Mouse (Mus musculus) bone marrow, adult 2 months (tissue): ENCODE data around the gene Phospho2. TPM values are rescaled to one million over a fixed set of nuclear protein-coding genes. Genes with fewer than 3 reads are reported as not detected.
A peak's percentile ranks its signal among the peaks of the same experiment; 100 is the strongest.
"Not testable (repeated sequence)": the region's sequence is repeated elsewhere in the genome, so short reads cannot be mapped to it uniquely, and the experiment has no call there.

Source experiments
- H3K27ac ChIP-seq: fragments of 200-500 bp; 2 replicates; pipeline ENCODE4 v1.5.1; 2012; ENCODE audit warnings: low read depth, mild to moderate bottlenecking, control low read depth, inconsistent platforms, low read length; ENCODE audit not compliant: control insufficient read depth, poor library complexity, insufficient read depth
- H3K4me1 ChIP-seq: fragments of 200-500 bp; 2 replicates; pipeline ENCODE4 v1.6.1; 2011; ENCODE audit warnings: low read length; ENCODE audit not compliant: control insufficient read depth, insufficient read depth
- H3K4me3 ChIP-seq: fragments of 200-500 bp; replicated peaks from 2 replicates; pipeline ENCODE3; 2011; ENCODE audit warnings: mild to moderate bottlenecking, low read depth, low read length, control low read depth; ENCODE audit not compliant: control insufficient read depth
- CTCF ChIP-seq: fragments of 200-500 bp; IDR thresholded peaks from 2 replicates; pipeline ENCODE4 v1.5.1; 2011; ENCODE audit warnings: low read length, control low read depth; ENCODE audit not compliant: control insufficient read depth, insufficient read depth
- POLR2A ChIP-seq: fragments of 200-500 bp; IDR thresholded peaks from 2 replicates; pipeline ENCODE4 v1.6.1; 2011; ENCODE audit warnings: low read depth, mild to moderate bottlenecking, control low read depth, low read length, borderline replicate concordance; ENCODE audit not compliant: control insufficient read depth
- WGBS: fragments of 180-500 bp; shearing (Covaris S2); methylation state at CpG from one replicate; pipeline ENCODE4 v1.1.7; 2018; 5-methylcytosine and 5-hydroxymethylcytosine counted together
- polyA plus RNA-seq: library from polyadenylated mRNA; stranded (reverse); fragments of >200 nt; gene quantifications from 2 replicates; pipeline ENCODE4 v1.2.4, GENCODE M21; 2011; ENCODE audit warnings: low replicate concordance; ENCODE audit not compliant: missing spikeins, insufficient read depth, insufficient read length

Gene Phospho2
- polyA plus RNA-seq, 1 experiment, result 13.8 TPM

GRCm38 (mm10) chr2:69788974-69789373 is 449 bp upstream of the Phospho2 start:
- TF ChIP-seq CTCF, result no peak
- TF ChIP-seq POLR2A, result no peak
- Histone ChIP-seq H3K27ac (peak overlapping the region; percentile 46; the same call in 1 of the 2 replicates), H3K4me1 (no peaks in the 10 kb centered on the region), H3K4me3 (peak overlapping the region; percentile 92)
- 28% methylated on average over 9 of the region's 9 CpGs for WGBS

DNA sequence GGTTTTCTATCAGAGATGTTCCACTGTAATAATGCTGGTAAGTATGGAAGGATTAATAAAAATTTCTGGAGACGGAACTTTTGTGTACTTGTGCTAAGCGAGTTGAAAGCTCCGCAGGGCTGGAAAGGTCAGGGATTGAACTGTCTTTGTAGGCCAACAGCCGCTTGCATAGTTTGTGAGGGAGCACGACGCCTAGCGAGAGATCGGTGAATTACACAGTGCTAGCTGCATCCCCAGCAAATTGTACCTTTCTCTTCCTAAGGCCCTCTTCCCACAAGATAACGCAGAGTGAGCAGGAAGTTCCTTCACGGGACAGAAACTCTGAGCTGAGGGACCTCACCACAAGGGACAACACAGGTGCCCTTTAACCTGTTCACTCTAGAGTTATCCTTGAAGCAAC is 862 bp downstream of the Phospho2 start:
- no peak overlapping the region for H3K27ac ChIP-seq
- no peaks in the 10 kb centered on the region for H3K4me1 ChIP-seq
- 1% methylated on average over 10 of the region's 10 CpGs for WGBS
- H3K4me3 ChIP-seq, result peak overlapping the region; percentile 45
- TF ChIP-seq CTCF, result peak; percentile 93
- TF ChIP-seq POLR2A, result no peak

- no peaks in the 10 kb centered on the region for H3K4me1 ChIP-seq
- TF ChIP-seq CTCF (no peak), POLR2A (no peak)
- H3K4me3 ChIP-seq, result no peak overlapping the region
- H3K27ac ChIP-seq, result no peak overlapping the region
- 50% methylated on average over 4 of the region's 4 CpGs for WGBS
Observed at GRCm38 (mm10) chr2:69790722-69791121, 1.3 kb downstream of the Phospho2 start.

DNA sequence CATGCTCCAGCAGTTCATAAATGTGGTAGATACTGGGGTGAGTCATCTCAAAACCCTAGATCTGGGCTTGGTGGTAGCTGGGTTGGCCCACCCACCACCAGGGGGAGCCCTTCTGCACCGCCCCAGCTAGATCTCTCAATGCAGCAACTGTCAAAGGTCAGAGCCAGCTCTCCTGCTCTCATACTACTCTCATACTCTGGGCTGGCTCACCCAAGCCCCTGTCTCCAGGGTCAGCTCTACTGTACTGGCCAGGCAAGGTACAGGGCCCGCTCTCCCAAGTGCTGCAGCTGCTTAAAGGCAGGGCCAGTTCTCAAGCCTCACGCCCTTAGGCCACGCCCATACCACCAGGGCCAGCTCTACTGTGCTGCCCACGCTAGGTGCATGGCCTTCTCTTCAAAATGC is 13.5 kb downstream of the Phospho2 start:
- no peak overlapping the region for H3K27ac ChIP-seq

GRCm38 (mm10) chr2:69803756-69804155 is 14.3 kb downstream of the Phospho2 start:
- Histone ChIP-seq H3K4me1 (no peaks in the 10 kb centered on the region), H3K4me3 (no peak overlapping the region), H3K27ac (no peak overlapping the region)
- no peak for TF ChIP-seq CTCF
- TF ChIP-seq POLR2A, result no peak
- 71% methylated on average over 8 of the region's 8 CpGs for WGBS

More for the DNA sequence above, 13.5 kb downstream of the Phospho2 start:
- Histone ChIP-seq H3K4me3 (peak overlapping the region; percentile 29), H3K4me1 (no peaks in the 10 kb centered on the region)
- TF ChIP-seq POLR2A, result peak; percentile 16; the same call in 1 of the 2 replicates
- TF ChIP-seq CTCF, result peak; percentile 93
- 48% methylated on average over 5 of the region's 5 CpGs for WGBS

DNA sequence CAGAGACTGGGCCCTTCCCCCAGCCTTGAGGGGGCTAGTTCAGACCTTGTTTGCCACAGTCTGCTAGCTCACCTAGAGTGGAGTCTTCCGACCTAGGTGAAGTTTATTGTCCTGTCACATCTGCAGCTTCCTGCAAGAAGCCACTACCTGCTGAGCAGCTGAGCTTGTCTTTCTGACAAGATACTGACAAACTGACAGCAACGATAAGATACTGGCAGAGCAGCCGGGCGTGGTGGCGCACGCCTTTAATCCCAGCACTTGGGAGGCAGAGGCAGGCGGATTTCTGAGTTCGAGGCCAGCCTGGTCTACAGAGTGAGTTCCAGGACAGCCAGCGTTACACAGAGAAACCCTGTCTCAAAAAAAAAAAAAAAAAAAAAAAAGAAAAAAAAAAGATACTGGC is 15.2 kb downstream of the Phospho2 start:
- H3K4me1 ChIP-seq, H3K27ac ChIP-seq, H3K4me3 ChIP-seq: not testable (repeated sequence)
- 75% methylated on average over 9 of the region's 9 CpGs for WGBS

- WGBS, result 84% methylated on average over 15 of the region's 15 CpGs
- no peak overlapping the region for H3K4me3 ChIP-seq
- no peak for TF ChIP-seq POLR2A
- TF ChIP-seq CTCF, result no peak
- no peak overlapping the region for H3K27ac ChIP-seq
- H3K4me1 ChIP-seq, result no peaks in the 10 kb centered on the region
Observed at GRCm38 (mm10) chr2:69810169-69810568, 20.7 kb downstream of the Phospho2 start.

DNA sequence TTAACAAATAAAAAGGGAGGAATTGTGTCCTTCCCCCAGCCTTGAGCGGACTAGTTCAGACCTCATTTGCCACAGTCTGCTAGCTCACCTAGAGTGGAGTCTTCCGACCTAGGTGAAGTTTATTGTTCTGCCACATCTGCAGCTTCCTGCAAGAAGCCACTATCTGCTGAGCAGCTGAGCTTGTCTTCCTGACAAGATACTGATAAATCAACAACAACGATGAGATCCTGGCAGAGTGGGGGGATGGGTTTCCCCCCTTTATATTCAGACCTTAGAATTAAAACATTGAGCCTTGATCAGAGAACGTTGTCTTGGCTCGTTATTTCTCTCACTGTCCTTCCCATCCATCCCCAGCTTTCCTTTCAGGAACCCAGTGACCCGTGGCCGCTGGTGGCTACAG is 21.9 kb downstream of the Phospho2 start:
- WGBS, result 58% methylated on average over 7 of the region's 7 CpGs
- H3K27ac ChIP-seq, H3K4me3 ChIP-seq, H3K4me1 ChIP-seq: not testable (repeated sequence)

GRCm38 (mm10) chr2:69816575-69816974 is 27.2 kb downstream of the Phospho2 start:
- no peak for TF ChIP-seq CTCF
- TF ChIP-seq POLR2A, result no peak
- Histone ChIP-seq H3K4me1 (no peaks in the 10 kb centered on the region; the same call in 1 of the 2 replicates), H3K27ac (no peak overlapping the region), H3K4me3 (no peak overlapping the region)
- 52% methylated on average over 5 of the region's 5 CpGs for WGBS
